Mouse (Mus musculus) brain, embryonic 18.5 days (tissue): ENCODE measurements around the gene Slc11a2.
"Not testable (repeated sequence)": the region's sequence is repeated elsewhere in the genome, so short reads cannot be mapped to it uniquely, and the experiment has no call there.

ENCODE experiments used
- DNase-seq: peaks from one replicate; pipeline ENCODE4 v3.0.0-alpha.2; 2012; ENCODE audit warnings: low read depth, low spot score

Gene Slc11a2

DNA sequence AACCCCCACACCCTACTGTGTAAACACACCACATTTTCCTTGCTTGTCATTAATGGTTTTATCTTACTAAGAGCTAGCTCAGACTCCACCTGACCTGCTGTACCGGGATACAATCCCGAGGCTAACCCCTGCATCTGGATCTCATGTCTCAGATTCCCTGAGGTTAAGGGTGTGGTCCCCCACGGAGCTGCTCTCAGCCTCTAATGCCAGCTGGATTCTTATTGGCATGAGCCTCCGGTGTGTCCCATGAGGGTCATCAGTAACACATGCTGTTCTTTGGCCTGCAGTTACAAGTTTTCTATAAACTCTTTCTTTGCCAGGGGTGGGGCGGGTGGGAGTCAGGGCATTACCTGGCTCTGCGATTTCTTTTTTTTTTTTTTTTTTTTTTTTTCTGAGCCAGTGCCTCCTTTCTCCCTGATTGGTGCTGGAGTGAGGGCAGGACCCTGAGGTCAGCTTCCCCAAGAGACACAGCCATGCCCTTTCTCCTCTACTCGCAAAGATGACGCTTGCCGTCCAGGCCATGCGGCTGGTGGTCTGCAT, 72.1 kb downstream of the Slc11a2 start, which contains the start of the genes Methig1 and Mettl7a2:
Gene Methig1, plus strand, starts transcription at position 439 of the 540 bp plus-strand sequence.
Gene Mettl7a2, plus strand, starts transcription at position 490 of the 540 bp plus-strand sequence.
- no peak for DNase-seq

DNA sequence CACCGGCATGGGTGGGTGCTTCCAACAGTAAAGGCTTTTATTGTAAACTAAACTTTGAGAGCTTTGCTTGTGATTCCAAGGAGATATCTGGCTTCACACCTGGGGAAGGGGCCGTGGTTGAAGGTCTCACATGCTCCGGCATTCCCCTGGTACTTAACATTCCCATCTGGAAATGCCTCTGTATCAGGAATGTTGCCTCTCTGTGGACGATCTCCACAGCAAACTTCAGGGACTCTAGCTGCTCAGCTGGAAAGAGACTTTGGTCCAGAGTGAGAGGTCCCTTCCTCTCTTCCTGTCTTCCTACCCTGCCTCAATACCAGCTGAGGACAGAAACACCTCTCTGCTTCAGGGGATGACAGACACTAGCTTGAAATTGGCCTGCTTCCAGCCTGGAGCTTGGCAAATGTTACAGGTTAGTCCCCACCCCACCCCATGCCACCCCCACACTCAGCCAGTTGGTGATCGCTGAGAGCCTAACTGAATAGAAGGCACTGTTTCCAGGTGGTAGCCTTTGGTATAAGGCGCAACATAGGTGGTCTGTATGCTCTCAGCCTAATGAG, 73.3 kb downstream of the Slc11a2 start:
- no peak for DNase-seq

DNA sequence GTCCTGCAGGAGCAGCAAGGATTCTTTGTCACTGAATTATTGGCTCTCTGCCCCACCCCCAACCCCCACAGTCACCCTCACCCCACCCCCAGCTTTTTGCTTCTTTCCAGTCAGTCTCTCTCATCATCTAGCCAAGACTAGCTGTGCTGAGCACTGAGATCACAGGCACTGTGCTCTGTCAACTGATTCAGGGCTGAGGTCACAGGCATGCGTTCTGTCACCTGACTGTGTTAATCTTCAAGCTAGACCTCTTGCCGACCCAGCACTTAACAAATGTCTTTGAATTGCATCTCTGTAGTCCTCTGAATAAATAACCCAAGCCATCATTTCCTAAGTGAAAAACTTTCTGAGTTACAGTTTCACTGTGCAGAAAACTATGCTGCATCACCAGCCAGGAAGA, 75.4 kb downstream of the Slc11a2 start:
- no peak for DNase-seq

DNA sequence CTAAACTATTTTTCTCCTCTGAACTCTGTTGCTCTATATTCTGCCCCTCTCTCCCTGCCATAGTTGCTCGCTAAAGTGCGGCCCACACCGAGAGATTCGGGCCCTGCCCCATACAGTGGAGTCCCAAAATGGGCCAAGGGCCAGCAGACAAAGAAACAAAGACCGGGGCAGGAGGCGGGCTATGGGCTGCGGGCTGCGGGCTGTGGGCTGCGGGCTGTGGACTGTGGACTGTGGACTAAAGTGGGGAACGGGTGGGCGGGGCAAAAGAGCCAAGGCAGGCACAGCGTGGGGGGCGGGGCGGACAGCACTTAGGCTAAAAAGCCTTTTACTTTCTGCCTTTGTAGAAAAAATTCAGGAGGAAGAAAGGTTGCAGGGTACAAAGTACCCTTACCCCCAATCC, 78.1 kb downstream of the Slc11a2 start:
- DNase-seq = no peak

- no peak for DNase-seq
Measured at GRCm38 (mm10) chr15:100345484-100345883, 79.4 kb downstream of the Slc11a2 start.

GRCm38 (mm10) chr15:100341314-100341980, 83.4 kb downstream of the Slc11a2 start:
- not testable (repeated sequence) for DNase-seq
